Mouse (Mus musculus) Patski (cell line): ENCODE measurements around the gene Nectin1. TPM values are rescaled to one million over a fixed set of nuclear protein-coding genes. Genes with fewer than 3 reads are reported as not detected.

Experiments used
- ATAC-seq: fragments of 100-300 bp; one replicate; pipeline ENCODE4 v1.8.0; 2021
- CTCF ChIA-PET: fragments of 350-600 bp; sonication (Branson Sonifier 250); formaldehyde crosslinking; loops from one replicate; lab custom pipeline; 2022; ENCODE audit warnings: inconsistent platforms; lab: Charles Lee
- POLR2A ChIA-PET: fragments of 350-600 bp; sonication (Branson Sonifier 250); formaldehyde crosslinking; loops from one replicate; lab custom pipeline; 2022; ENCODE audit warnings: antibody characterized with exemption, inconsistent platforms; lab: Charles Lee
- DNase-seq: peaks from one replicate; pipeline ENCODE4 v3.0.0-alpha.2; 2011; ENCODE audit warnings: low read depth, low spot score
- H3K27me3 ChIP-seq: fragments of 371-371 bp; one replicate; pipeline ENCODE4 v1.5.1; 2021
- CTCF ChIP-seq: fragments of 100-300 bp; IDR thresholded peaks from one replicate; pipeline ENCODE4 v1.5.1; 2021
- in situ Hi-C: fragments of 300-500 bp; cut with MboI; formaldehyde crosslinking; loops from 3 replicates; pipeline ENCODE4 v1.11.1; 2018; ENCODE audit warnings: low pct_unique_long_range_greater_than_20kb, mixed read lengths
- polyA plus RNA-seq: library from polyadenylated mRNA; unstranded; gene quantifications from one replicate; pipeline ENCODE4 v1.2.3, GENCODE M21; 2021

The Nectin1 gene
- polyA plus RNA-seq, 1 experiment from 2014 or later = 2.8 TPM

GRCm38 (mm10) chr9:43828960-43829359 lies 85.2 kb downstream of the Nectin1 start:
- ATAC-seq = no peak
- no peak for TF ChIP-seq CTCF
- in situ Hi-C loops = no loop called here

GRCm38 (mm10) chr9:43833232-43833631 lies 89.4 kb downstream of the Nectin1 start:
- in situ Hi-C loops = no loop called here
- CTCF ChIA-PET = no interaction called here
- peaks cover 52% of the 10 kb centered on the region for H3K27me3 ChIP-seq
- no peak for TF ChIP-seq CTCF
- no peak for ATAC-seq
- POLR2A ChIA-PET = no interaction called here
- DNase-seq = no peak

More at GRCm38 (mm10) chr9:43828960-43829359, 85.2 kb downstream of the Nectin1 start:
- H3K27me3 ChIP-seq = peaks cover 40% of the 10 kb centered on the region
- no peak for DNase-seq
- ChIA-PET POLR2A (no interaction called here), CTCF (interaction anchor here (0.7 kb wide), 1 partner anchor 77 kb away, joined by 3 read pairs; no protein-coding TSS in a partner anchor)

- ChIA-PET POLR2A (no interaction called here), CTCF (no interaction called here)
- in situ Hi-C loops = no loop called here
- DNase-seq (no peak), ATAC-seq (no peak)
- no peak for TF ChIP-seq CTCF
- H3K27me3 ChIP-seq = peaks cover 56% of the 10 kb centered on the region
These were observed 90.5 kb downstream of the Nectin1 start for GRCm38 (mm10) chr9:43834283-43834682.

GRCm38 (mm10) chr9:43838561-43838960 lies 94.8 kb downstream of the Nectin1 start:
- DNase-seq (no peak), ATAC-seq (no peak)
- H3K27me3 ChIP-seq = peaks cover 52% of the 10 kb centered on the region
- POLR2A ChIA-PET = no interaction called here
- CTCF ChIA-PET = interaction anchor here (0.9 to 1.2 kb wide), 2 partner anchors 11 to 112 kb away, joined by 3 read pairs; no protein-coding TSS in a partner anchor
- in situ Hi-C loops = no loop called here
- no peak for TF ChIP-seq CTCF

- DNase-seq = no peak
- no peak for TF ChIP-seq CTCF
- CTCF ChIA-PET = no interaction called here
- peaks cover 34% of the 10 kb centered on the region for H3K27me3 ChIP-seq
- POLR2A ChIA-PET = no interaction called here
- no peak for ATAC-seq
- in situ Hi-C loops = no loop called here
These were observed 99.3 kb downstream of the Nectin1 start for GRCm38 (mm10) chr9:43842921-43843577.

GRCm38 (mm10) chr9:43843711-43844127 lies 99.9 kb downstream of the Nectin1 start:
- no peak for TF ChIP-seq CTCF
- ATAC-seq (no peak), DNase-seq (no peak)
- ChIA-PET CTCF (no interaction called here), POLR2A (no interaction called here)
- in situ Hi-C loops = no loop called here
- H3K27me3 ChIP-seq = peaks cover 28% of the 10 kb centered on the region

GRCm38 (mm10) chr9:43845660-43846455 lies 102.1 kb downstream of the Nectin1 start:
- ChIA-PET CTCF (interaction anchor here (0.8 kb wide), 1 partner anchor 27 kb away, joined by 3 read pairs; no protein-coding TSS in a partner anchor), POLR2A (interaction anchor here (1.0 to 1.2 kb wide), 2 partner anchors 18 to 74 kb away, joined by 3 read pairs; no protein-coding TSS in a partner anchor)
- in situ Hi-C loops = no loop called here
- no peak for DNase-seq
- peaks cover 18% of the 10 kb centered on the region for H3K27me3 ChIP-seq
- no peak for ATAC-seq
- peak; percentile 79 for TF ChIP-seq CTCF

GRCm38 (mm10) chr9:43847861-43848260 lies 104.1 kb downstream of the Nectin1 start:
- peaks cover 19% of the 10 kb centered on the region for H3K27me3 ChIP-seq
- POLR2A ChIA-PET = interaction anchor here (0.8 kb wide), 1 partner anchor 13 kb away, joined by 5 read pairs; no protein-coding TSS in a partner anchor
- CTCF ChIA-PET = no interaction called here
- ATAC-seq = no peak
- in situ Hi-C loops = no loop called here
- no peak for TF ChIP-seq CTCF
- DNase-seq = no peak

- CTCF ChIA-PET = interaction anchor here (0.9 to 1.1 kb wide), 2 partner anchors 8 to 10 kb away, joined by 3 read pairs; no protein-coding TSS in a partner anchor
- ATAC-seq (no peak), DNase-seq (no peak)
- no peak for TF ChIP-seq CTCF
- in situ Hi-C loops = no loop called here
- POLR2A ChIA-PET = no interaction called here
- H3K27me3 ChIP-seq = peaks cover 13% of the 10 kb centered on the region
These were observed 106.5 kb downstream of the Nectin1 start for GRCm38 (mm10) chr9:43850281-43850680.

- ChIA-PET POLR2A (no interaction called here), CTCF (no interaction called here)
- no peak for TF ChIP-seq CTCF
- peaks cover 13% of the 10 kb centered on the region for H3K27me3 ChIP-seq
- DNase-seq (no peak), ATAC-seq (no peak)
- in situ Hi-C loops = no loop called here
These were observed 107.4 kb downstream of the Nectin1 start for GRCm38 (mm10) chr9:43851154-43851553.
